Mouse (Mus musculus): ENCODE data around the gene Cyb561a3. TPM values are rescaled to one million over a fixed set of nuclear protein-coding genes. Genes with fewer than 3 reads are reported as not detected.
"Not testable (repeated sequence)": the region's sequence is repeated elsewhere in the genome, so short reads cannot be mapped to it uniquely, and the experiment has no call there.

Gene Cyb561a3
- 10 to 100 TPM; 11.8 to 13.9 TPM for total RNA-seq (2021)

- peak; percentile 94 to 95 for DNase-seq (ENCODE audit: low spot score in 2 of 2)
- intact Hi-C loops (cut with DNase I), result loop anchor here (1.0 kb wide), 2 partner anchors 22 to 28 kb away; partner anchors contain the start of genes Ddb1 and Tkfc
Observed at GRCm38 (mm10) chr19:10576690-10577561, at the start of gene Cyb561a3, which contains the start of gene Tmem138. TSS of gene Cyb561a3 (plus strand) at chr19:10577172. TSS of gene Tmem138 (minus strand) at chr19:10577362.

GRCm38 (mm10) chr19:10530082-10530481 is 46.9 kb upstream of the Cyb561a3 start:
- intact Hi-C loops (cut with DNase I), result no loop called here
- DNase-seq (ENCODE audit: low spot score in 2 of 2), result no peak

GRCm38 (mm10) chr19:10539454-10539853 is 37.5 kb upstream of the Cyb561a3 start:
- intact Hi-C loops (cut with DNase I), result no loop called here

GRCm38 (mm10) chr19:10555624-10556510 is 21.1 kb upstream of the Cyb561a3 start, which contains the start of gene Tmem216:
TSS of gene Tmem216 (minus strand) at chr19:10556238.
- intact Hi-C loops (cut with DNase I), result loop anchor here (1.0 to 2.0 kb wide), 2 partner anchors 21 to 49 kb away; partner anchors contain the start of genes Cyb561a3, Ddb1, Tkfc and Tmem138

More at GRCm38 (mm10) chr19:10539454-10539853, 37.5 kb upstream of the Cyb561a3 start:
- DNase-seq (ENCODE audit: low spot score in 2 of 2), result no peak

GRCm38 (mm10) chr19:10557001-10557400 is 20.0 kb upstream of the Cyb561a3 start:
- DNase-seq (ENCODE audit: low spot score in 2 of 2), result no peak
- intact Hi-C loops (cut with DNase I), result no loop called here

More at GRCm38 (mm10) chr19:10555624-10556510, 21.1 kb upstream of the Cyb561a3 start, which contains the start of gene Tmem216:
- DNase-seq (ENCODE audit: low spot score in 2 of 2), result peak; percentile 84 to 86

- DNase-seq (ENCODE audit: low spot score in 2 of 2), result no peak
- intact Hi-C loops (cut with DNase I), result no loop called here
Observed at GRCm38 (mm10) chr19:10557430-10557829, 19.5 kb upstream of the Cyb561a3 start.

GRCm38 (mm10) chr19:10557837-10558375 is 19.1 kb upstream of the Cyb561a3 start:
- DNase-seq (ENCODE audit: low spot score in 2 of 2); intact Hi-C loops (cut with DNase I): not testable (repeated sequence)

GRCm38 (mm10) chr19:10560108-10560507 is 16.9 kb upstream of the Cyb561a3 start:
- DNase-seq (ENCODE audit: low spot score in 2 of 2), result no peak

GRCm38 (mm10) chr19:10561558-10562314 is 15.2 kb upstream of the Cyb561a3 start:
- DNase-seq (ENCODE audit: low spot score in 2 of 2), result no peak
- intact Hi-C loops (cut with DNase I), result no loop called here

More at GRCm38 (mm10) chr19:10560108-10560507, 16.9 kb upstream of the Cyb561a3 start:
- intact Hi-C loops (cut with DNase I), result no loop called here

GRCm38 (mm10) chr19:10562351-10562750 is 14.6 kb upstream of the Cyb561a3 start:
- intact Hi-C loops (cut with DNase I), result no loop called here
- DNase-seq (ENCODE audit: low spot score in 2 of 2), result no peak

- intact Hi-C loops (cut with DNase I), result no loop called here
- no peak for DNase-seq (ENCODE audit: low spot score in 2 of 2)
Observed at GRCm38 (mm10) chr19:10564278-10564677, 12.7 kb upstream of the Cyb561a3 start.

GRCm38 (mm10) chr19:10565217-10565616 is 11.8 kb upstream of the Cyb561a3 start:
- intact Hi-C loops (cut with DNase I), result no loop called here
- no peak for DNase-seq (ENCODE audit: low spot score in 2 of 2)

- no peak for DNase-seq (ENCODE audit: low spot score in 2 of 2)
Observed at GRCm38 (mm10) chr19:10569627-10570026, 7.3 kb upstream of the Cyb561a3 start.

GRCm38 (mm10) chr19:10580102-10580501 is 3.1 kb downstream of the Cyb561a3 start:
- intact Hi-C loops (cut with DNase I), result no loop called here
- DNase-seq (ENCODE audit: low spot score in 2 of 2), result no peak

More at GRCm38 (mm10) chr19:10569627-10570026, 7.3 kb upstream of the Cyb561a3 start:
- intact Hi-C loops (cut with DNase I), result no loop called here

GRCm38 (mm10) chr19:10580761-10581160 is 3.8 kb downstream of the Cyb561a3 start:
- intact Hi-C loops (cut with DNase I), result no loop called here
- DNase-seq (ENCODE audit: low spot score in 2 of 2), result no peak

- intact Hi-C loops (cut with DNase I), result no loop called here
- no peak for DNase-seq (ENCODE audit: low spot score in 2 of 2)
Observed at GRCm38 (mm10) chr19:10581984-10582383, 5.0 kb downstream of the Cyb561a3 start.

GRCm38 (mm10) chr19:10583550-10584146 is 6.7 kb downstream of the Cyb561a3 start:
- no peak for DNase-seq (ENCODE audit: low spot score in 2 of 2)
- intact Hi-C loops (cut with DNase I), result no loop called here

GRCm38 (mm10) chr19:10585112-10585511 is 8.1 kb downstream of the Cyb561a3 start:
- DNase-seq (ENCODE audit: low spot score in 2 of 2), result no peak
- intact Hi-C loops (cut with DNase I), result no loop called here
